Mouse (Mus musculus): ENCODE data around the gene Pan3.
A peak's percentile ranks its signal among the peaks of the same experiment; 100 is the strongest.

Gene Pan3

GRCm38 (mm10) chr5:147563511-147564139, 133.7 kb downstream of the Pan3 start:
- no peak for DNase-seq

DNA sequence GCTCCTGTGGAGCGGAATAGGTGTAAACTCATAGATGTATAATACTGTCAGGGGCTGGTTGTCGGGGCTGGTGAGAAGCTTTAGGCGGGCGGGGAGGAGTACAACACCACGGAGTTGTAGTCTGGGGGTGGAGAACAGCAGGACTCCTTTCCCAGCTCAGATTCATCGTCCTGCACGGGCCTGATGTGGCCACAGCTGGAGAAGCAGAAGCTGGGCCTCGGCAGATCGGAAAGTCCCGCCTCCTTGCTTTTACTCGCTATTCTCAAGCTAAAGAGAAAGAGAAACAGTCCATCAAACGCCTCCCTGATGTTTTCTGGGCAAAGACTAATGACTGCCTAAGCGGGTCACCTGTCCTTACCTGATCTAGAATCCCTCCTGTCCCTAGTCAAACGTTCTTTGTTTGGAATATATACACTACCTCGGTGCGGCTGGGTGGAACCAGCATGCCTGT, 134.2 kb downstream of the Pan3 start:
- DNase-seq: no peak

DNA sequence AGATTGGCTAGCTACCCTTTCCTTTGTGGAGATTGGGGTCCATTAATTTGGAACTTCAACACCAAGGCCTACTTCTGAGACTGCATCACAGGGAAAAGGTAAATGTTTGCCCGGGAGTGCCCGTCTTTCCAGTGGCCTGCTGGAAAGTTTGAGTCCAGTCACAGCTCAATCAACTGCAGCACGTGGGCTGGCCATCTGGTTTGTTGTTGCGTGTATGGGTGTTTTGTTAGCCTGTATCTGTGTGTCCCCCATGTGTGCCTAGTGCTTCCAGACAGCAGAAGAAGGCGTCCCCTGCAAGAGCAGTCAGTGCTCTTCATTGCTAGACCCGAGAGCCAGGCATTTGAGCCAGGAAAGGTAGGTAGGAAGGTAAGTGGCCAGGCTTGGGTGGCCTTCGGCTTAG, 135.5 kb downstream of the Pan3 start:
- no peak for DNase-seq

DNA sequence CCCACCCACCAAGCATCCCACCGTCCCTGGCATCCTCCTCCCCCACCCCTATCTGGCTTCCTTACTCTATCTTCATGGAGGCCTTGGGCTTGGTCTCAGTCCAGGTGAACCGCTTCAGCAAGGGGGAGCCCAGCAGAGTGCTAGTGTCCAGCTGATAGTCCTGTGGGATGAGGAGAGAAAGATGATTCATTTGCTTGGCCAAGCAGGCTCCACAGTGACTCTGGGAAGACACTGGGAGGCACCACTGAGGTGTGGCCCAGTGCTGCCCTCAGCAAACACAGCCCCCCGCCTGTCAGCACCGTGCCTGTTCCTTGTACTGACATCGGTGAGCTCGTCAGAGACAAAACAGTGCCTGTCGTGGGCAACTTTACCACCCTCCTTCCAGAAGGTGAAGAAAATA, 136.4 kb downstream of the Pan3 start:
- no peak for DNase-seq

DNA sequence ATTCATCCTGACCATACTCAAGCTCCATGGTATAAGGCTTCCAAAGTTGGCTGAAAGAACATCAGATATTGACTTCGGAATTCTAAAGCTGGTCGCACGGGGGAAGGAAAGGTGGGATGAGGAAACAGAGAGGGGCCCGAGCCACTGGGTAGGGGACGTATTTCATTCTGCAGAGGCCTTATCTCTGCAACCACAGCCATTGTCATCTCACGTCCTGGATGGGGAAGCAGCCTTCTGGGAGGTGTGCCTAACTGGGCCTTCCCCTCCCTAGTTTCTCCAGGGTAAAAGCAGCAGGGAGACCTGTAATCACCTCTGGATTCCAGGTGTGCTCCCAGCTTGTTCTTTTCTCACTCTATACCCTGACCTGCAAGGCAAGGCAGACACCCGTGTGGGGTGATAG, 142.7 kb downstream of the Pan3 start:
- no peak for DNase-seq

- DNase-seq: no peak
These were observed 143.6 kb downstream of the Pan3 start for GRCm38 (mm10) chr5:147573555-147573954.

GRCm38 (mm10) chr5:147574517-147574916, 144.6 kb downstream of the Pan3 start:
- no peak for DNase-seq

- no peak for DNase-seq
These were observed 147.0 kb downstream of the Pan3 start for GRCm38 (mm10) chr5:147577003-147577402.

DNA sequence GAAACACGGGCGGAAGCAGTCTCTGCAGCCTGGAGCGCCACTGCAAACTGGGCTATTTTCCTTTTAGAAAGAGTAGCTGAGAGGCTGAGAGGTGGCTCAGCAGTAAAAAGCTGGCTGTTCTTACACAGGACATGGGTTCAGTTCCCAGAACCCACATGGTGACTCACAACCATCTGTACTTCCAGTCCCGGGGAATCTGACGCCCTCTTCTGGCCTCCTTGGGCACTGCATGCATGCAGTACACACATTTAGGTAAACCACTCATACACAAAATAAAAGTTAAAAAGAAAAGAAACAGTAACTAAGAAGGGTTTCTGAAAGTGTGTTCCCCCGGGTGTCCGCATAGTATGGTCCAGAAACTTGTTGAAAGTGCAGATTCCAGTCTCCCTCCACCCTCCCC, 149.2 kb downstream of the Pan3 start:
- no peak for DNase-seq

DNA sequence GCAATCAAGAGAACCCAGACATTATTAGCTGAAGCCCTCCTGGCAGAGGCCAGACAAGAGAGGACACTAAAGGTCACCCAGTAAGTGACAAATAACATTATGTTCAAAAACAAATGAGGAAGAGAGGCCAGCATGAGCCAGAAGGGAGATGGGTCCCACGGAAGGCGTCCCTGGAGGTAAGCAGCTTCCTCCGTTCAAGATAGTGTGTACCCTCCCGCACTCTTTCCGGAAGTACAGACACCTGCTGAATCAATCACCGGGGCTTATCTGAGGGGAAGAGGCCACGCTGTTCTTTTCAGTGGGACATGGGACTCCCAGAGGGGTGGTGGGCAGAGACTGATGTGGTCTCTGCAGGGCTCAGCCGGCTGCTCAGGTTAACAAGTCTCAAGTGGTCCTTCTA, 149.7 kb downstream of the Pan3 start:
- DNase-seq: no peak

DNA sequence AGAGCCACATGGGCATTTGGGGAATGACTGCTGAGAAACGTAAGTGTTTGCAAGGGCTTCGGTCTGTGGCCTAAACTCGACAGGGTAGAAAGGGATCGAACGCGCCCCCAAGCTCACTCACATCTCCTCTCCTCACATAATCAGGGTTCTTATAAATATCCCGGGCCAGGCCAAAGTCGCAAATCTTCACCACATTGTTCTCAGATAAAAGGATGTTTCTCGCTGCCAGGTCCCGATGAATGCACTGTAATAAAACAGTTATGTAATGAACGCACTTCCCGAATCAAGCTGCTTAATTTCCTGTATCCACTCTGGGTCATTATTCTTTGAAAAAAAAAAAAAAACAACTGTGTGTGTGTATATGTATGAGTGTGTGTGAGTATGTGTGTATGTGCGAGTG, 150.2 kb downstream of the Pan3 start:
- DNase-seq: no peak

GRCm38 (mm10) chr5:147583702-147584298, 153.8 kb downstream of the Pan3 start:
- DNase-seq: peak; percentile 64

DNA sequence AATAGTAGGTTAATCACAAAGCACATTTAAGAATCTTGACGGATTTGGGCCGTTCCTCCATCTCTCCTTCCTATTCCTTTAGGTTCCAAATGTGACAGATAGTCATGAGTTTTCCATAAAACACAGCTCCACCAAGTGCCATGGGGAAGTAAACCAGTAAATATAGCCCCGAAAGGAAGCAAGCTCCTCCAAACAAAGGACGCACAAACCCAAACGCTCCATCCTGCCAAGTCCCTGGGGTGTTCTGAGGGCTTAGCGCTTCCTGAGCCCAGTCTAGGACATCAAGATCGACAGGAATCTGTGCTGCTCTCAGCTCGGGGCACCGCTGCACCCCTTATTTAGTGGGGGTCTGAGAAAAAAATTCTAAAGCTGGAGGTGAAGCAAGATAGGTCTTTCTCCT, 154.7 kb downstream of the Pan3 start:
- DNase-seq: no peak

DNA sequence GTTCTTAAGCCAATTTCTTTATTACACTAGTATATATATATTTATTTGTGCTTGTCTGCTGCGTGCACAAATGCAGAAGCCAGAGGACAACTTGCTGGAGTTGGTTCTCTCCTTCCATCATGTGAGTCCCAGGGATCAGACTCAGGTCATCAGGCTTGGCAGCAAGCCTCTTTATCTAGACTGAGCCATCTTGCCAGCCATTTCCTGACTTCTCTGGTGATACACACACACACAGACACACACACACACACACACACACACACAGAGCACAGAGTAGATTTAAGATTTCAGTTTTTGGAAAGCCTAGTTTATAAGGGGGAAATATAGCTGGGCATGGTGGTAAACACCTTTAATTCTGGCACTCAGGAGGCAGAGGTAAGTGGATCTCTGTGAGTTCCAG, 155.1 kb downstream of the Pan3 start:
- DNase-seq: no peak

DNA sequence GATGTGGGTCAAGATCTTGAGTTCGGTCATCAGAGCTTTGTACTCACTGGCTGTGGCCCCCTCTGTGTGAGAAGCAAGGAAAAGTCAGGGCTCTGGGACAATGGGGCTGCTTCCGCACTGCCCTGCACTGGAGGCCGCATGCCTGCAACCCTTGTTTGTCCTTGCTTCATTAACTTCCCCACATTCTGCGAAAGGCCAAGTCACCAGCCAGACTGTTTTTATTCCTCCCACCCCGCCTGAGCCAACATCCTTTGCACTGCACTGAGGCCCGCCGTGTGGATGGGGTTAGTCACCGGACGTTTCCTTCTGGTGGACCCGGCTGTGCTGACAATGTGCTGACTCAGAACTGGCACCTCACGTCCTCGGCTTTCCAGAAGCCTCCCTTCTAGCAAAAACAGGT, 159.9 kb downstream of the Pan3 start:
- DNase-seq: peak; percentile 12

DNA sequence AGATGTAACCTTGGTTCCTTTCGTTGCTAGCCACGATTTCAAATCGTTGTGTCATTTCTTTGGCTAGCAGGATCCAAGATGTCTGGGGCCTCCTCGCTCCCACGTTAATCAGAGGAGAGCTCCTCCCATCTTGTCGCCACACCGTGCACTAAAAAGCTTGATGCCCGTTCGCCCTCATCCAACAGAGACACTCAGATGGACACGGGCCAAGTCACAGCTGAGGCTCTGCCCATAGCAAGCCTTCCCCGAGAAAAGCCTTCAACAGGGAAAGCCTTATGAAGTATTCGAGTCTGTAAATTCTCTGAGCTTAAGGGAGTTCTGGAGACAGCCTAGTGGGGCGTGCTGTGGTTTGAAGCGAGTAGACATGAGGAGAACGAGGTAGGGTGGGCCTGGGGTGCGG, 167.9 kb downstream of the Pan3 start:
- no peak for DNase-seq
